In the genomic region with DNA sequence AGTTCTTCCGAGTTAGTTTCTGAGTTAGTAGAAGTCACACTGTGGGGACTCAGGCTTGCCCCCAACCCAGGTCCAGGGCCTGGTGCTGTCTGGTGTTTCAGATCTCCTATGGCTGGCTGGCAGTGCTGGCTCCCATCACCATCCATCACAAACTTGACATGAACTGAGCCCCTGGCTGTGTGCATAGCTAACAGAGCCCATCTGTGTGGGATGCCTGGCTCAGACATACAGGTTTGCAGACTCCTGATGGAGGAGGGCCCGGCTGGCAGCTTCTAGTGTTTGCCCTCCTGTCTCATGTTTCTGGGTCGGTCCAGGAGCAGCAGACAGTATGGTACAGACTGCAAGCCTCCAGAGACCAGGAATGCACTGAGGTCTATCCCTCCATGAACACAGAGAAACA, we compare ENCODE assay signal across 11 mouse cellular contexts.
A peak's percentile ranks its signal among the peaks of the same experiment; 100 is the strongest.
DNase-seq lines count a peak whose midpoint lies in the region; ATAC-seq and TF ChIP-seq lines count a peak whose summit lies in the region.
"Had no signal": no experiment of that assay in that cellular context is flagged by ENCODE, and none has a peak within 500 bp of the region (broad histone marks: within the 10 kb centered on the region; RNA-seq: fewer than 3 reads in every experiment).

No protein-coding gene starts in this region.

- no peak for ATAC-seq in forebrain, postnatal 0 days
- peak; percentile 62; the same call in 1 of the 2 replicates for ATAC-seq in embryonic facial prominence, embryonic 14.5 days (ENCODE audit: low read depth)
- ATAC-seq in limb, embryonic 15.5 days (ENCODE audit: insufficient number of reproducible peaks, low FRiP score, low TSS enrichment, low read depth): peak; percentile 50; the same call in 1 of the 2 replicates

- H3K27me3 ChIP-seq in forebrain, embryonic 10.5 days (ENCODE audit: poor library complexity, severe bottlenecking): peaks cover 58% of the 10 kb centered on the region
- H3K27me3 ChIP-seq in forebrain, postnatal 0 days (ENCODE audit: insufficient read depth, low read length): no peaks in the 10 kb centered on the region
- H3K27me3 ChIP-seq in embryonic facial prominence, embryonic 14.5 days (replicated peaks; ENCODE audit: control insufficient read depth, insufficient read depth, low read length): no peaks in the 10 kb centered on the region
- no peaks in the 10 kb centered on the region for H3K27me3 ChIP-seq in limb, embryonic 15.5 days

- H3K4me3 ChIP-seq in forebrain, embryonic 10.5 days: no peak overlapping the region
- H3K4me3 ChIP-seq in forebrain, postnatal 0 days (ENCODE audit: low read depth, low read length): no peak overlapping the region
- H3K4me3 ChIP-seq in embryonic facial prominence, embryonic 14.5 days (ENCODE audit: low read depth, low read length): no peak overlapping the region
- H3K4me3 ChIP-seq in limb, embryonic 15.5 days: no peak overlapping the region
- no peak overlapping the region for H3K4me3 ChIP-seq in layer of hippocampus, adult 2 months
- no peak overlapping the region for H3K4me3 ChIP-seq in gastrocnemius, adult 2 months
- H3K4me3 ChIP-seq: megakaryocyte, embryonic 14.5 days had no signal

- H3K36me3 ChIP-seq in forebrain, embryonic 10.5 days (replicated peaks): no peaks in the 10 kb centered on the region
- no peaks in the 10 kb centered on the region for H3K36me3 ChIP-seq in forebrain, postnatal 0 days (ENCODE audit: insufficient read depth)
- no peaks in the 10 kb centered on the region for H3K36me3 ChIP-seq in embryonic facial prominence, embryonic 14.5 days (ENCODE audit: control insufficient read depth, insufficient read depth, low read length)
- H3K36me3 ChIP-seq in limb, embryonic 15.5 days: no peaks in the 10 kb centered on the region

- no peak for TF ChIP-seq CTCF in forebrain, postnatal 0 days (IDR thresholded peaks at IDR 0.05; ENCODE audit: low read depth)
- no peak for TF ChIP-seq CTCF in layer of hippocampus, adult 2 months (conservative IDR thresholded peaks at IDR 0.05)
- TF ChIP-seq CTCF in gastrocnemius, adult 2 months (IDR thresholded peaks at IDR 0.05): no peak

- H3K4me1 ChIP-seq in forebrain, embryonic 10.5 days: peaks cover 34% of the 10 kb centered on the region
- H3K4me1 ChIP-seq in forebrain, postnatal 0 days (ENCODE audit: insufficient read depth): no peaks in the 10 kb centered on the region
- H3K4me1 ChIP-seq in embryonic facial prominence, embryonic 14.5 days (ENCODE audit: control insufficient read depth, insufficient read depth, low read length): peaks cover 32% of the 10 kb centered on the region
- H3K4me1 ChIP-seq in limb, embryonic 15.5 days: peaks cover 34% of the 10 kb centered on the region
- H3K4me1 ChIP-seq: megakaryocyte, embryonic 14.5 days had no signal

- peak overlapping the region; percentile 25 for H3K27ac ChIP-seq in forebrain, embryonic 10.5 days
- H3K27ac ChIP-seq in forebrain, postnatal 0 days (ENCODE audit: low read depth, low read length): no peak overlapping the region
- peak overlapping the region; percentile 62 for H3K27ac ChIP-seq in embryonic facial prominence, embryonic 14.5 days (replicated peaks; ENCODE audit: low read depth, low read length)
- peak overlapping the region; percentile 51 for H3K27ac ChIP-seq in limb, embryonic 15.5 days
- H3K27ac ChIP-seq in layer of hippocampus, adult 2 months: no peak overlapping the region
- no peak overlapping the region for H3K27ac ChIP-seq in gastrocnemius, adult 2 months

- 72% methylated on average over 3 of the region's 3 CpGs for WGBS in forebrain, embryonic 10.5 days
- 60% methylated on average over 3 of the region's 3 CpGs for WGBS in forebrain, postnatal 0 days
- 35% methylated on average over 3 of the region's 3 CpGs for WGBS in embryonic facial prominence, embryonic 14.5 days
- WGBS in limb, embryonic 15.5 days: 31% methylated on average over 3 of the region's 3 CpGs

- no peaks in the 10 kb centered on the region for H3K9me3 ChIP-seq in forebrain, embryonic 10.5 days
- no peaks in the 10 kb centered on the region for H3K9me3 ChIP-seq in forebrain, postnatal 0 days (ENCODE audit: low read length)
- H3K9me3 ChIP-seq in embryonic facial prominence, embryonic 14.5 days (ENCODE audit: control insufficient read depth, low read length): no peaks in the 10 kb centered on the region
- H3K9me3 ChIP-seq in limb, embryonic 15.5 days: no peaks in the 10 kb centered on the region
- H3K9me3 ChIP-seq: megakaryocyte, embryonic 14.5 days had no signal

- intact Hi-C loops in gastrocnemius, adult 2 months (cut with DNase I): no loop called here

- DNase-seq in forebrain, embryonic 10.5 days (ENCODE audit: extremely low spot score, low spot score): no peak
- no peak for DNase-seq in forebrain, postnatal 0 days
- DNase-seq in kidney, postnatal 4 days: peak; percentile 31 to 46
- DNase-seq in kidney, postnatal 14 days: no peak
- DNase-seq in embryonic facial prominence, embryonic 14.5 days (ENCODE audit: low spot score): peak; percentile 62
- no peak for DNase-seq in layer of hippocampus, adult 2 months (ENCODE audit: low spot score in 2 of 2)
- DNase-seq in gastrocnemius, adult 2 months: no peak
- DNase-seq: layer of hippocampus, adult 9-11 months; thymus, adult 2 months had no signal

- no peak overlapping the region for H3K9ac ChIP-seq in forebrain, postnatal 0 days
- H3K9ac ChIP-seq in embryonic facial prominence, embryonic 14.5 days (ENCODE audit: low read depth, low read length): no peak overlapping the region
- H3K9ac ChIP-seq in limb, embryonic 15.5 days: no peak overlapping the region

- H3K4me2 ChIP-seq in forebrain, postnatal 0 days (ENCODE audit: low read depth): no peak overlapping the region
- no peak overlapping the region for H3K4me2 ChIP-seq in embryonic facial prominence, embryonic 14.5 days (ENCODE audit: low read depth, low read length)
- no peak overlapping the region for H3K4me2 ChIP-seq in limb, embryonic 15.5 days

Comparison
In these comparisons a context has a peak if more than half of its experiments do, and no peak if none do; other contexts are left out.
1. DNase-seq: peak in kidney, postnatal 4 days (2 of 2) and embryonic facial prominence, embryonic 14.5 days (single experiment); none in forebrain, embryonic 10.5 days (single experiment), forebrain, postnatal 0 days (single experiment), kidney, postnatal 14 days (single experiment), layer of hippocampus, adult 2 months (0 of 2) and gastrocnemius, adult 2 months (single experiment).
2. H3K27ac ChIP-seq: peak in forebrain, embryonic 10.5 days (single experiment), embryonic facial prominence, embryonic 14.5 days (single experiment) and limb, embryonic 15.5 days (single experiment); none in forebrain, postnatal 0 days (single experiment), layer of hippocampus, adult 2 months (single experiment) and gastrocnemius, adult 2 months (single experiment).